Mouse (Mus musculus): ENCODE measurements around the gene Dppa3.

- no peak for TF ChIP-seq POLR2A (IDR thresholded peaks at IDR 0.05; ENCODE audit: control insufficient read depth, low read depth, low read length)
- no peak for TF ChIP-seq CTCF (IDR thresholded peaks at IDR 0.05; ENCODE audit: control insufficient read depth, insufficient read depth, insufficient replicate concordance, low read depth, low read length)
Observed at GRCm38 (mm10) chr6:122600066-122600646, 26.1 kb upstream of the Dppa3 start.
